Mouse (Mus musculus) monocyte, adult 5-6 weeks (primary cell): ENCODE measurements around the gene Neurl4. TPM values are rescaled to one million over a fixed set of nuclear protein-coding genes. Genes with fewer than 3 reads are reported as not detected.
A peak's percentile ranks its signal among the peaks of the same experiment; 100 is the strongest.
"Not testable (repeated sequence)": the region's sequence is repeated elsewhere in the genome, so short reads cannot be mapped to it uniquely, and the experiment has no call there.

Experiments used
- ATAC-seq: fragments of 153-309, 156-312 bp; replicated peaks from 2 replicates; pipeline ENCODE4 v1.8.0; 2017; ENCODE audit warnings: mild to moderate bottlenecking; ENCODE audit not compliant: low TSS enrichment, insufficient number of reproducible peaks, severe bottlenecking, poor library complexity, low FRiP score
- total RNA-seq: library from RNA; stranded (forward); fragments of 200-1000, 200-491, 200-594 nt; gene quantifications from 3 replicates; pipeline ENCODE4 v1.2.3, GENCODE M21; 2017

Neurl4 gene
- total RNA-seq, 1 experiment from 2014 or later: 16.1 TPM

- no peak for ATAC-seq
Observed at GRCm38 (mm10) chr11:69910781-69911560, 10.1 kb downstream of the Neurl4 start.

DNA sequence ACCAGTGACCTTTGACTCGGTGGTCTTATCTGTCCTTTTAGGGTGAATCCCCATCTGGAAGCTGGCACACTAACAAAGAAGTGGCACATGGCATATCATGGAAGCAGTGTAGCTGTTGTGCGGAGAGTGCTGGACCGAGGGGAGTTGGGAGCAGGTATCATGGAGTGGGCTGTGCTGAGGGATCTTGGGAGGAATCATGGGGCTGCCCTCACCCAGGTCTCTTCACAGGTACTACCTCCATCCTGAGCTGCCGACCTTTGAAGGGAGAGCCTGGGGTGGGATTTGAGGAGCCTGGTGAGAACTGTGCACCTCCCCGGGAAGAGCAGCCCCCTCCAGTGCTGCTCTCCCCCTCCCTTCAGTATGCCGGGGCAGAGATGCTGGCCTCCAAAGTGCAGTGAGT lies 10.8 kb downstream of the Neurl4 start:
- ATAC-seq: no peak

GRCm38 (mm10) chr11:69912716-69913530 lies 12.1 kb downstream of the Neurl4 start:
- ATAC-seq: no peak

GRCm38 (mm10) chr11:69913554-69914371 lies 12.9 kb downstream of the Neurl4 start, which contains the start of gene Gps2:
TSS of gene Gps2 (plus strand) at chr11:69913888.
- peak; percentile 86 for ATAC-seq

- no peak for ATAC-seq
Observed at GRCm38 (mm10) chr11:69914372-69914764, 13.5 kb downstream of the Neurl4 start.

DNA sequence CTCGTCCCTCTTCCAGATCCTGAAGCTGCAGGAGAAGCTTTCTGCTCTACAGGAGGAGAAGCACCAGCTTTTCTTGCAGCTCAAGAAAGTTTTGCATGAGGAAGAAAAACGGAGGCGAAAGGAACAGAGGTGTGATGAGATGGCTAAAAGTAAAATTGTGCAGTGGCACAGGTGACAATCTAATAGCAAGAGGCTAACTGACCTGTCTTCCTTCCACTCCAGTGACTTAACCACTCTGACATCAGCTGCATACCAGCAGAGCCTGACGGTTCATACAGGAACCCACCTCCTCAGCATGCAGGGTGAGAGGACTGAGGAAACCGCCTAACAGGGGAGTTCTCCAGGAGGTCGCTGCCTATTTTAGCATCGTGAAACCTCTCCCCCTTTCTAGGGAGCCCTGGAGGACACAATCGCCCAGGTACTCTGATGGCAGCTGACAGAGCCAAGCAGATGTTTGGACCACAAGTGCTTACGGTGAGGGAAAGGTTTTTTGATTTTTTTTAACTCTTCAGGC lies 14.1 kb downstream of the Neurl4 start:
- ATAC-seq: no peak

DNA sequence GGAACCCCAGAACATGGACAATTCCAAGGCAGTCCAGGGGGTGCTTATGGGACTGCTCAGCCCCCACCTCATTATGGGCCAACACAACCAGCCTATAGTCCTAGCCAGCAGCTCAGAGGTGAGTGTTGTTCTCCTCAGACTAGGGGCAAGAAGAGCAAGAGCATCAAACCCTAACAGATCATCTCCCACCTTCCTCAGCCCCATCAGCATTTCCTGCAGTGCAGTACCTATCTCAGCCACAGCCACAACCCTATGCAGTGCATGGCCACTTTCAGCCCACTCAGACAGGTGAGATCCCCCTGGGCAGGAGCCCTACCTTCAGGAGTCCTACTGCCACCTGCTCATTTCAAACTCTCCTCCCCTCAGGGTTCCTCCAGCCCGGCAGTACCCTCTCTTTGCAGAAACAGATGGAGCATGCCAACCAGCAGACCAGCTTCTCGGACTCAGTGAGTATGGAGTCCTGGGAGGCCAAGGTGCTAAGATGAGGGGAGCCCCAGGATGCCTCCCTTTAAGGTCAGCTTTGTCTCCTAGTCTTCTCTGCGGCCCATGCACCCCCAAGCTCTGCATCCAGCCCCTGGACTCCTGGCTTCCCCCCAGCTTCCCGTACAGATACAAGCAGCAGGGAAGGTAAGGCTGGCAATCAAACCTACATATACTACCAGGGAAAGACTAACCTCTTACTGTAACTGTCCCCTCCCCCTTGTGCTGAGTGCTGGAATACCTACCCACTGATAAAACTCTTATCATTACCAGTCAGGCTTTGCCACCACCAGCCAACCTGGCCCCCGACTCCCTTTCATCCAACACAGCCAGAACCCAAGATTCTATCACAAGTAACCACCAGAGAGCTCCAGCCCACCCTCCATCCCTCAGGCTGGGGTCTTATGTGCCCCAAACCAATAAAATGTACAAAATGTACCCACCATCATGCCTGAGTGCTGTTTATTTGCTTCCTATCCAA lies 15.1 kb downstream of the Neurl4 start:
- ATAC-seq: no peak

GRCm38 (mm10) chr11:69916652-69917378 lies 15.9 kb downstream of the Neurl4 start:
- not testable (repeated sequence) for ATAC-seq

DNA sequence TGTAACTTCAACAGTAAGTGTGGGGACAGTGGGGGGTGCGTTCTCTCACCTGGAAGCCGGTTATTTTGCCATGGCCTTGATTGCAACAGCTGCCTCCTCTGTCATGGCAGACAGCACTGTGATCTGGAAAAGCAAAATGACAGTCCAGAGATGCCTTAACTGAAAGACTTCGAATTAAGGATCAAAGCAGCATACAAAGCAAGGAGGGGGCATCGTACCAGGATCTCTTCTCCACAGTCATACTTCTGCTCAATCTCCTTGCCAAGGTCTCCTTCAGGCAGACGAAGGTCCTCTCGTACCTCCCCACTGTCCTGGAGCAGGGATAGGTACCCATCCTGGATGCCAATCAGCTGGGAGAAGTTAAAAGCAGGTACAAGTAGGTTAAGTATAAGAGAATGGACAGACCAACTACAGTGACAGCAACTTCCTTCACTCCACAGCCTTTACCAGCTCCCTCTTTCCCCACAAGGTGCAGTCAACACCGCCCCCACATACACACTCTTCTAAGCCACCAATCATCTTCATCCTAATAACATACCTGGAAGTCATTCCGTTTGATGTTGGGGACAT lies 16.6 kb downstream of the Neurl4 start:
- ATAC-seq: no peak

DNA sequence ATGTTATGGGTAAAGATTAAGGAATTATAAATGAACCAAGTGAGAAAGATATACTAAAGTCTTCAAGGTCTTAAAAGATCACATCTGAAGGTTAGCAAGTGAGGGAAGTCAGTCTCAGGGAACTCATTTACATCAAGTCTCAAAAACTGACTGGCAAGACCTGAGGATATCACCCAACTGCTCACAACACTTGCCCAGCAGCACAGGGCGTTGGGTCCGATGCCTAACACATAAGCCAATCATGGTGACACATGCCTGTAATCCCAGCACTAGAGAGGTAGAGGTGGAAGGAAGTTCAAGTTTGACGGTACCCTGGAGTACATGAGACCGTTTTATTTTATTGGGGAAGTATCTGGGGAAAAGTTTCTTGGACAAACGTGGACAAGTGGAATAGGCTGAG lies 17.2 kb downstream of the Neurl4 start:
- ATAC-seq: no peak

DNA sequence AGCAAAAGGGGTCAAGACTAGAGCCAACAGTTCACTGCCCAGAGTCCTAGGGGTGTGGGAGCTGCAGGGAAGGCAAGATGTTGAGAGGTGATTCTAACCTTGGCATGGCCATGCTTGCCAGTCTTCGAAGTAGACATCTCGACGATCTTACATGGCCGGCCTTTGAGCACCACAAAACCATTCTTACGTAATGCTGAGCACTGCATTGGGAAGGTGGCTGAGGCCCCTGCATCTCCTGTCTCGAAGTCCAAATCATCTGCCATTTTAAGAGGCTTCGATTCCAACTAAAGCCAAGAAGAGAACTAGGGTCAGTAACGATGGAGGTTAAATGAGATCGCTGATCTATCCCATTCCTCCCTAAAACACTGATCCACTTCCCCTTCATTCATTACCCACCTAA lies 18.2 kb downstream of the Neurl4 start:
- ATAC-seq: no peak

DNA sequence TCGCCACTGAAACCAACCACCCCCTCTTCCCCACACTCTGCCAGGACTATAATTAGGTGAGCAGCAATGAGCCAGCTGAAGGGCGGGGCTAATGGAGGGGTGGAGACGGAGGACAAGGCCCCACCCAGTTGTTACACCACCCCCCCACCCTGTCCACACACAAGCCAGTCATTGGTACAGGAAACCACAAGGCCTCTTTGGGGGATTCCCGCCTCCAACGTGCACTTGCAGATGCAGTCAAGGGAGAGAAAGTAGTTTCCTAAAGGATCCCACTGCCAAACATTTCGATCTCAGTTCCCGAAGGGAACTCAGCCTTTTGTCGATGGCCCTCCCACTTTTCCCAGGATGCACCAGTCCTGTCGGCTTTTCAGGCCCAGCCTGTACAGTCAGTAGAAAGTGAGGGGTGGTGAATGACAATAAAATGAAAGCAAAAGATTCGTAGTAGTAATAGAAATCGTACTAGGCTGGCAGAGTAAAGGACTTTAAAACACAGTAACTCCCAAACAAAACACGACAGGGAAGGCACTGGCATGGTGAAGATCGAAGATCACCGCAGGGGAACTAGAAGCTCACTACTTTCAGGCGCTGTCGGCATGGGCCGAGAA lies 18.9 kb downstream of the Neurl4 start:
- ATAC-seq: peak; percentile 37

DNA sequence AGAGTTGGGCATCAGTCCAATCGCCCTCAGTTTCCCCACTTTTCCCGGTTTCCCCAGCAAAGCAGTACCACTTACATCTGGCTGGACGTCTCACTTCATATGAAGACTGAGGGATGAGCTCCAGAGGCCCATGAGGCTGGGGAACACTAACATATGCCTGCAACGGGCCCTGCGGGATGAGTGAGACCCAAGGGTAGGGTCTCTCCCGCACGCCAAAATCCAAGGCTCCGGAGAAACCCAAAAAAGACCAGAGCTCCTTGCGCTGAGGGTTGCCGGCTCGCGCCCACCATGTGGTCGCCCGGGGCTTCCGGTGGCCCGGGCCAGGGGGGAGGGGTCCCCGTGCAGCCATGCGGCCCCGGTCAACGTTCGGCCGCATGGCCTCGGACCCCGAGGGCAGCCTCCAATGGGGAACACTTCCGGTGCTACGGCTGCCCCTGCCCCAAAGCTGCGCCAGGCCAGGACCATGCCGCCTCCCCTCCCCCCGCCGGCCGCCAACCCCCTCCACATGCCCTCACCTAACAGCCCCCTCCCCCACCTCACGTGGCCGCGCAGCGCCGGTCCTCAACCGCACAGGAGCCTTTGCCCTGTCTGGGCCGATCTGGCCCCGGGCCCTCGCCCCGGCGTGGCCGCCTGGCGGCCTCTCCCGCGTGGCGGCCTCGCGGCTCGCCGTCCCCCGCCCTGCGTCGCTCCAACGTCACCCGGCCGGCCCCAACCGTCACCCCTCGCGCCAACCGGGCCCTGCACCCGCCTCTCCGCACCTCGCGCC lies 19.6 kb downstream of the Neurl4 start:
- ATAC-seq: no peak

- ATAC-seq: peak; percentile 85
Observed at GRCm38 (mm10) chr11:69921114-69922011, 20.5 kb downstream of the Neurl4 start, which contains the start of gene Eif5a. TSS of gene Eif5a (minus strand) at chr11:69921958.
